Mouse (Mus musculus) ovary, adult 18-20 months (tissue): ENCODE measurements around the gene Taok1.
A peak's percentile ranks its signal among the peaks of the same experiment; 100 is the strongest.

Experiments used
- DNase-seq: peaks from one replicate; pipeline ENCODE4 v3.0.0; 2022; ENCODE audit warnings: low spot score, mixed read lengths

The Taok1 gene

DNA sequence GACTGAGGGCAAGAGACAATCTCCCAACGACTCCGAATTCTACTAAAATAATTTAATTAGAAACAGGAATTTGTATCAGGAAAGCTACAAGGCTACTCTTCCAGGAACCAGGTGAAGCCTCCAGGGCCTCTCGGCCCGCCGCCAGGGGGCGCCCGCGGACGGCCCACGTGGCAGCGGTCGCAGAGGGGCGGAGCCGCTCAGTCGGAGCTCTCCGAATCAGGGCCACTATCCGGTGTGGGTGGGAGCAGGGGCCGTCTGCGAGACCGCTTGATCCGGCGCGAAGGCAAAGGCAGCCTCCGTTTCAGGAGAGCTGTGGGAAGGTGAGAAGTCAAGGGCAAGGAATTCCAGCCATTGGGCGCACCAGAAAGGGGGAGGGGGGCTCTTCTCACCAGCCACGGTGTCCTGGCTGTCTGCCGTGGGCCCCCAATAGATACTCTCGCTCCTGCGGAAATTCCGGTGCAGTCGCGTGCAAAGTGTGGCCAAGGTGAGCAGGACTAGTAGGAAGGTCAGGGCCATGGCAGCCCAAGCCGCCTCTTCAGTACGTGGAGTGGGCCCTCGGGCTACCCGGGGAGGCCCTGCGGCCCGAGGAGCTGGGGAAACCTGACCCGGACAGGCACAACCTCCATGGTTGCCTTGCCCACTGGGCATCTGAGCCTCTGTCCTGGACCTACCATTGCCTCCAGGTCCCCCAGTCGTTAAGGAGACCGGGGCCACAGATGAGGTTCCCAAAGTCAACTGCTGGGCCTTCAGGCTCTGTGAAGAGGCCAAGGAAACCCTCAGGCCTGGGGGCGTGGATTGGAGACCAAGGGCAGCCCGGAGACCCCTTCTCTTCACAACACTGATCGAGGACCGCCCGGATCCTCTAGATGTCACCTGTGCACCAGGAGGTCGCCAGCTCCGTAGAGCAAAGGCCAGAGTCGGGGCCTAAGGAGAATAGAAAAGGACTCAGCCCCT, 99.3 kb downstream of the Taok1 start:
- peak; percentile 76 for DNase-seq

DNA sequence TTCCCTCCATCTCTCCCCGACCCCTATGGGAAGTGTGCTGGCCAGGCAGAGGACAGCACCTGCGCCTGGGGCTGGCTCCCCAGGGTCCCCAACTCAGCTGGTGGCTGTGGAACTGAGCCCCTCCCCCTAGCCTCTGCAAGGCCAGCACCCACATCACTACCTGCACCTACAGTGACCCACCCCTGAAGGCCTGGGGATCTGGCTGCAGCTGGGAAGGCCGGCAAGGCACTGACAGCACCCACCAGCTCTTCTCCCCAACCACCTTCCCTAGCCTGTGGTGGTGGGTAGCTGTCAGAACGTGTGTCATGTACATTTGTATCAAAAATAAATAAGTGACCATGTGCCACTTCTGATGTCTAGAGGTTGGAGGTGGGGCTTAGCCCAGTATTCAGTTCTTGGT, 100.2 kb downstream of the Taok1 start:
- DNase-seq: no peak

- DNase-seq: no peak
Observed at GRCm38 (mm10) chr11:77506941-77507340, 100.7 kb downstream of the Taok1 start.

GRCm38 (mm10) chr11:77506273-77506672, 101.3 kb downstream of the Taok1 start:
- DNase-seq: no peak

GRCm38 (mm10) chr11:77505291-77505980, 102.2 kb downstream of the Taok1 start:
- no peak for DNase-seq

DNA sequence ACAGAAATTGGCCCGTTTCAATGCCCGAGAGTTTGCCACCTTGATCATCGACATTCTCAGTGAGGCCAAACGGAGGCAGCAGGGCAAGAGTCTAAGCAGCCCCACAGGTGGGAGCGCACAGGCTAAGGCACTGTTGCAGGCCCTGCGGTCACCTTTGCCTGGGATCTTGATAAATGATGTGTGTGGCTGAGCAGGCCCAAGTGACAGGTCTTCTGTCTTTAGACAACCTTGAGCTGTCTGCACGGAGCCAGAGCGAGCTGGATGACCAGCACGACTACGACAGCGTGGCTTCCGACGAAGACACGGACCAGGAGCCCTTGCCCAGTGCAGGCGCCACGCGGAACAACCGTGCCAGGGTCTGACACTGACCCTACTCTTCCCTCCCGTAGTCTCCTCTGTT, 103.2 kb downstream of the Taok1 start:
- no peak for DNase-seq

DNA sequence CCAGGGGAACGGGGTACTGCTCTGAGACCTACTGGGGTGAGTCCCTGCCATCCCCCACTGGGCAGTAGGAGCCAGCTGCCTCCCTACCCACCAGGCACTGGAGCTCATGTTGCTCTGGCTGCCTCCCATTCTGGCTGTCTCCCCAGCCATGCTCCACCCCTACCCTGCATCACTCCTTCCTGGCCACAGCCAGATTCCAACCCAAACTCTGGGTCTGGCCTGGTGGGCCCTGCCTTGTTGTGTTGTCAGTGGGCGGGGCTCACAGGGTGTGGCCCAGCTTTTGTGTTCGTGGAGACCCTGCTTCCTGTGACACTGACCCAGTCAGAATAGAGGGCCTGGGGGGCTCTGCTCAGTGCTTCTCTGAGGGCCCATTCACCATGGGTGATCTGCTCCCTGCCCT, 104.1 kb downstream of the Taok1 start:
- DNase-seq: no peak

DNA sequence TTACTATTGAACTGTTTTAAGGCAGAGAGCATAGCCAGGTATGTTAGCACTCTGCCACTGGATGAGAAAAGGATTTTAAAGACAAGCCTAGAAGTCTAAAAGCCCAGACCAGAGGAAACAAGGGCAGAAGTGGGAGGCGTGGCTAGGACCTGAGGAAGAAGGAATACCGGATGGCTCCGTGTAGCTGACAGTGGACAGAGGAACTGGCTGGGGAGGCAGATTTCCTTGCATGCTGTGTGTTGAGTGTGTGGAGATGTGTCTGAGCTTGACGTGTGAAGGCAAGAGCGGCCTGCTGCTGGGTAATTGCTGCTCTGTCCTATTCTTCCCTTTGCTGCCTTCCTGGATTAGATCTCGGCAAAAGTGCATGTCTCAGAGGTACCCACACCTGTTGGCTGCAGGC, 105.1 kb downstream of the Taok1 start:
- no peak for DNase-seq

DNA sequence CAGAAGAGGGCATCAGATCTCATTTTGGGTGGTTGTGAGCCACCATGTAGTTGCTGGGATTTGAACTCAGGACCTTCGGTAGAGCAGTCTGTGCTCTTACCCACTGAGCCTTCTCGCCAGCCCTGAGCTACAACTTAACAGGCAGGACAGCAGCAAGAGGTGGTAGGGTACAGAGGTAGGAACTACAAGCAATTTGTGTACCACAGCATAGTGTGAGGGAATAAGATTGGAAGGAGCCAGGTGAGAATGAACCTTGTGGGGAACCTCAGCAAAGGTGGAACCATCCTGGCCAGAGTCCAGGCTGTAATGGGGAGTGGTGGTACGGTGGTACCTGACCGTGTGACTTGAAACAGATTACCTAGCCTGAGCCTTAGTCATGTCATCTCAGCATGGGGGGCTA, 105.6 kb downstream of the Taok1 start:
- DNase-seq: no peak

DNA sequence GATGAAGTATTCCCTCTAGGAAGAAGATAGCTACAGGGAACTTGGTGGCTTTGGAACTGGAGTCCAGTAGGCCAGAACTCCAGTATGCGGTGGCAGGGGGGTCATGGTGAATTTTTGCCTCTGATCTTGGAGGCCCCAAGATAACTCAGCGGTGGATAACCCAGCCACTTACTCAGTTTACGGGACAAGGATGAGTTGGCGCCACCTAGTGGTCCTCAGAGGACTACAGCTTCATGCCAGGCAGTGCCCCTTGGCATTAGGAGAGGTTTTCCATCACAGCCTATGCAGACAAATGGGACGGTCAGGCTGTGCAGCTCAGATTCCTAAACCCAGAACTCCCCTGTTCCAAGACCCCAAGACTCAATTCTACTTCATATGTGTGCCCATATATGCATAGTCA, 106.2 kb downstream of the Taok1 start:
- DNase-seq: peak; percentile 31

GRCm38 (mm10) chr11:77500361-77501325, 107.0 kb downstream of the Taok1 start:
- DNase-seq: no peak

- DNase-seq: no peak
Observed at GRCm38 (mm10) chr11:77499354-77499753, 108.3 kb downstream of the Taok1 start.

GRCm38 (mm10) chr11:77498261-77499139, 109.1 kb downstream of the Taok1 start:
- DNase-seq: peak; percentile 16

DNA sequence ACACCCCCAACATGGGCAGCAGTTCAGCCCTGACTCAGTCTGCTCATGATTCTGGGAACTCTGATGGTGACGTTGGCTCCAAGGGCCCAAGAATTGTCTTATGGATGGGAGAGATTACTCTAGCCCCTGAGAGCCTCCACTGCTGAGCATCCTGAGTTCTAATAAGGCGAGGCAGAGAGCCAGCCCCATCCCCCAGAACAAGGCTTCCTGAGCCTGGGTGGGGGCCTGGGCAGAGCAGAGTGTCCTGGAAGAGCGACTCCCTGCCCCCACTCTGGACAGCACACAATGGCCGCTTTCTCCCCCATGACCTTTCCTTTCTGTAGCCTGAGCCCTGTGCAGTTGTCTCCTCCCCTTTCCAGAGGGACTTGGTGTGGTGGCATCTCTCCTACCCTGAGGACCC, 109.8 kb downstream of the Taok1 start:
- DNase-seq: no peak

- DNase-seq: peak; percentile 31
Observed at GRCm38 (mm10) chr11:77497341-77497756, 110.3 kb downstream of the Taok1 start.

- DNase-seq: no peak
Observed at GRCm38 (mm10) chr11:77495507-77495906, 112.1 kb downstream of the Taok1 start.

- DNase-seq: no peak
Observed at GRCm38 (mm10) chr11:77494782-77495181, 112.8 kb downstream of the Taok1 start.

DNA sequence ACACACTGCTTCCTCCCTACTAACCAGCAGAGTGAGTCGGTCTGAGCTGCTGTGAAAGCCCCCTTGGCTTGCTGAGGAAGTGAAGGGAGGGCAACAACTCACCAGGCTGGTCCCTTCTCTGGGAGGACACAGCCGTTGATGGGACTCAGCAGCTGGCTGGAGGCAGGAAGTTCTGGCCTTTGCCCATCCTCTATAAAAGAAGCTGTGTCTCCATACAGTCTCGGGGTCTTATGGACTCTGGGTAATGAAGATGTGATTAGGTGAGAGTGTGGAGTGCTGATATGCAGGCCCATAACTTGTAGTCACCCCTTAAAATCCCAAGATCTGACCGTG, 113.3 kb downstream of the Taok1 start:
- DNase-seq: no peak

DNA sequence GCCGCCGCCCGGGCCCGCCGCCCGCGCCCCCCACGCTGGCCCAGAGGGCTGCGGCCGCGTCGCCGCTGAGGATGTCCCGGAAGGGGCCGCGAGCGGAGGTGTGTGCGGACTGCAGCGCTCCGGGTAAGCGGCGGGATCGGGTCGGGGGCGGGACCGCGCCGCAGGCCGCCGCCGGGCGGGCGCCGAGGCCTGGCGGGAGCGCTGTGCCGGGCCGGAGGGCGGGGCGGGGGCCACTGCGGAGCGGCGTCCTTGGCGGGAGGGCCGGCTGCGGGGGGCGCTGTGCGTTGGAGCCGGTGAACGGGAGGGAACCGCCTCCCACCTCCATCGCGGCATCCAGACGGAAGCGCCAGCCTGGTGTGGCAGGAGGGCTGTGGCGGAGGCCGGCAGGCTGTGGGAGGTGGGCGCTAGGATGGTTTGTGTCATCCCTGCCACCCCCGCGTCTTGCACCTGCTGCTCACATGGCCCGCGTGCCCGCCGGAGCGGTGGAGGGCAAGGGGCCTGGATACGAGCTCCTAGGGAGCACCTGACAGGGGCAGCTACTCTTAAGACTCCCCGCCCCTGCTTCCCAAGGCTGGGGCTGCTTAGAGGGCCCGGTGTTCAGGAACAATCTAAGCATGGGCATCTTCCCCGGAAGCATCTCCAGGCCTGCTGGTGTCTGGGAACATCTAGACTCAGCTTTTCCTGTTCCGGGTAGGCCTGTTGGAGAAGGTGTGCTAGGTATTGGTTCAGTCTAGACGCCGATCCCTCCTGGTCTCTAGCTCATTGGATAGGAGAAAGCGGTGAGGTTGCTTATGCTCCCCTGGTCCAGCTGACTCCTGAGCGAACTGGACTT, 113.9 kb downstream of the Taok1 start, which contains the start of gene Git1:
Gene Git1, plus strand, starts transcription at position 51 of the 832 bp plus-strand sequence.
- peak; percentile 25 for DNase-seq

DNA sequence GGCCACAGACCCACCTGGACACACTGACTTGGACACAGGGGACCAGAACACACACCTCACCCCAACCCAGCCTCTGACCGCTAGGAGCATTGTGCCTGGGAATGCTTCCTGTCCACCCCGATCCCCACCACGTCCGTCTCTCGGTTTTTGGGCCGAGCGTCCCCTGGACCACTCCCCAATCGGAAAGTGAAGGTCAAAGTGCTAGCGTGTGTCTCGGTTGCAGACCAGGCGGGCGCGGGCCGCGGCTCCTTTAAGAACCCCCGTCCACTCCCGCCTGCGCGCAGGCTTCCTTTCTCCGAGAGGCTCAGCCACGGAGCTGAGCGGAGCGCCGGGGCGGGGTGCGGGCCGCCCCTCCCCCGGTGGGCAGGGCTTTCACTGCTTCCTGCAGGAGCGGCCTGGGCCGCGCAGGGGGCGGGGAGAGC, 114.7 kb downstream of the Taok1 start:
- peak; percentile 91 for DNase-seq
